Mouse (Mus musculus): Measurements from ENCODE around the gene Man1a2. TPM values are rescaled to one million over a fixed set of nuclear protein-coding genes. Genes with fewer than 3 reads are reported as not detected.

Man1a2 gene
- total RNA-seq (2017), result 63.7 and 71.4 TPM in 2 replicates

GRCm38 (mm10) chr3:100685087-100685762 is at the start of gene Man1a2:
Gene Man1a2 (minus strand): TSS chr3:100685503.
- peak; percentile 68 to 74 for ATAC-seq (replicated peaks in 1 of 2; ENCODE audit: insufficient read depth in 1 of 2, low FRiP score in 2 of 2, low TSS enrichment in 1 of 2, low read depth in 1 of 2, poor library complexity in 2 of 2, severe bottlenecking in 2 of 2)

GRCm38 (mm10) chr3:100734482-100735154 is 49.3 kb upstream of the Man1a2 start:
- peak; percentile 65 to 70 for ATAC-seq (replicated peaks in 1 of 2; ENCODE audit: insufficient read depth in 1 of 2, low FRiP score in 2 of 2, low TSS enrichment in 1 of 2, low read depth in 1 of 2, poor library complexity in 2 of 2, severe bottlenecking in 2 of 2)

GRCm38 (mm10) chr3:100731896-100732295 is 46.6 kb upstream of the Man1a2 start:
- ATAC-seq (replicated peaks in 1 of 2; ENCODE audit: insufficient read depth in 1 of 2, low FRiP score in 2 of 2, low TSS enrichment in 1 of 2, low read depth in 1 of 2, poor library complexity in 2 of 2, severe bottlenecking in 2 of 2), result no peak

DNA sequence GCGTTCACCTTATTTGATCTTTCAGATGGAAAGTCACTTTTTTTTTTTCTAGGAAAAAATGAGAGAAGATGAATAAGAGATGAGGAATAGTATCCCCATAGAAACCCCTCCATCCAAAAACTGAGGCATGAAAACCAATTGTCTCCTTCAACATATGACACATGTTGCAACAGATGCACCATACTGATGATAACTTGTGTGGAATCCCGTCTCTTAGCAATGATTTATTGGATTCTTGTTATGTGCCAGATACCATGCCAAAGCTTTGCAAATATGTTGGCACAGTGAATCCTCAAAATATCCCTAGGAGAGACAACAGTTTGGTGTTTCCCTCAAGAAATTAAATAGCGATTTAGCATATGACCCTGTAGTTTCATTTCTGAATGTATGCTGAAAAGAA is 46.0 kb upstream of the Man1a2 start:
- no peak for ATAC-seq (replicated peaks in 1 of 2; ENCODE audit: insufficient read depth in 1 of 2, low FRiP score in 2 of 2, low TSS enrichment in 1 of 2, low read depth in 1 of 2, poor library complexity in 2 of 2, severe bottlenecking in 2 of 2)

DNA sequence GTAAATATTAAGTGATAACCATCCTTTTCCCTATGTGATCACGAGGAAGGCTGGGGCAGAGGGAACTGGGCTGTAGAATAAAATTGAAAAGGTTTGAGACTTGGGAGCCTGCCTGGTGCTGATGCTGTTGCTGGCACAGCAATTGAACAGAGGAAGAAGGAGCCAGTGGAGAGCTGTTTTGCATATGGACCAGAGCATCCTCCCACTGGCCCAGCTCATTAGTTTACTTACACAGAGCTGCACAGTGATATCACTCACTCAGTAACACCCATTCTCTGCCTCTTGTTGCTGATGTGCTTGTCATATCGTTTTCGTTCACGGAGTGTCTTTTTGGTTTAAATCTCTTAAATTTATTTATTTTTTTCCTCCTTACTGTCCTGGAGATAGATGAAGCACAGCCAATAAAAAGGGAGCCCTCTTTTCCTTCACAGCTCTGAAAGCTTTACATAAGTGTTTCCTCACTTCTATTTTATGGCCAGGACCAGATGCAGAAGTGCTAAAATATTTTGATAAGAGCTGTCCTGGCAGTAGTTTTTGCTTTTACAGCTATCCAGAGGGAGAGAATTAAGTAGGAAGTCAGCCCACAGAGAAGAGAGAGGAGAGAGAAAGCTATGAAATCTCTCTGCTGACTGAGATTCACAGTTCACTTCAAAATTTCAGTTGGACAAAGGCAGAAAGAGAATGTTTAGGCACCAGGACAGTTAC is 42.9 kb upstream of the Man1a2 start:
- ATAC-seq (replicated peaks in 1 of 2; ENCODE audit: insufficient read depth in 1 of 2, low FRiP score in 2 of 2, low TSS enrichment in 1 of 2, low read depth in 1 of 2, poor library complexity in 2 of 2, severe bottlenecking in 2 of 2), result no peak

- no peak; a peak in 1 of 4 replicates for ATAC-seq (replicated peaks in 1 of 2; ENCODE audit: insufficient read depth in 1 of 2, low FRiP score in 2 of 2, low TSS enrichment in 1 of 2, low read depth in 1 of 2, poor library complexity in 2 of 2, severe bottlenecking in 2 of 2)
Observed at GRCm38 (mm10) chr3:100725960-100726674, 40.8 kb upstream of the Man1a2 start.

- no peak for ATAC-seq (replicated peaks in 1 of 2; ENCODE audit: insufficient read depth in 1 of 2, low FRiP score in 2 of 2, low TSS enrichment in 1 of 2, low read depth in 1 of 2, poor library complexity in 2 of 2, severe bottlenecking in 2 of 2)
Observed at GRCm38 (mm10) chr3:100720786-100721300, 35.5 kb upstream of the Man1a2 start.

GRCm38 (mm10) chr3:100716241-100716640 is 30.9 kb upstream of the Man1a2 start:
- no peak for ATAC-seq (replicated peaks in 1 of 2; ENCODE audit: insufficient read depth in 1 of 2, low FRiP score in 2 of 2, low TSS enrichment in 1 of 2, low read depth in 1 of 2, poor library complexity in 2 of 2, severe bottlenecking in 2 of 2)

- no peak for ATAC-seq (replicated peaks in 1 of 2; ENCODE audit: insufficient read depth in 1 of 2, low FRiP score in 2 of 2, low TSS enrichment in 1 of 2, low read depth in 1 of 2, poor library complexity in 2 of 2, severe bottlenecking in 2 of 2)
Observed at GRCm38 (mm10) chr3:100715367-100715766, 30.1 kb upstream of the Man1a2 start.

- no peak for ATAC-seq (replicated peaks in 1 of 2; ENCODE audit: insufficient read depth in 1 of 2, low FRiP score in 2 of 2, low TSS enrichment in 1 of 2, low read depth in 1 of 2, poor library complexity in 2 of 2, severe bottlenecking in 2 of 2)
Observed at GRCm38 (mm10) chr3:100713142-100714005, 28.1 kb upstream of the Man1a2 start.

DNA sequence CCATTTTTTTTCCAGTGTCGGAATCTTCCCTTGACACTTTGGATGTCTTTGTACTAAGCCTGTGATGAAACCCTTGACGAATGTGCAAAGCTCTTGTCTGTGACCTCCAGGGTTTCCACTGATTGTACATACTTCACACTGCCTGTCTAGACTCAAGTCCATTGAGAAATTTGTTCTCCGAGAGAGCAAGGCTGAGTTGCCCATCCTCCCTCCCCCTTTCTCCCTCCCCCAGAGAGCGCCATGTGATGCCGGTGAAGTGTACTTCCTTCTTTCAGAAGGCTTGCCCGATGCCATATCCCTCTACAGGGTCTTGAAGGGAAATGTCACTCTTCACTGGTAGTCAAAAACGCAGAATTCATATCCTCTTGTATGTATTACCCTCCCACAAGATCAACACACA is 26.8 kb upstream of the Man1a2 start:
- peak; percentile 88 to 91 for ATAC-seq (replicated peaks in 1 of 2; ENCODE audit: insufficient read depth in 1 of 2, low FRiP score in 2 of 2, low TSS enrichment in 1 of 2, low read depth in 1 of 2, poor library complexity in 2 of 2, severe bottlenecking in 2 of 2)

DNA sequence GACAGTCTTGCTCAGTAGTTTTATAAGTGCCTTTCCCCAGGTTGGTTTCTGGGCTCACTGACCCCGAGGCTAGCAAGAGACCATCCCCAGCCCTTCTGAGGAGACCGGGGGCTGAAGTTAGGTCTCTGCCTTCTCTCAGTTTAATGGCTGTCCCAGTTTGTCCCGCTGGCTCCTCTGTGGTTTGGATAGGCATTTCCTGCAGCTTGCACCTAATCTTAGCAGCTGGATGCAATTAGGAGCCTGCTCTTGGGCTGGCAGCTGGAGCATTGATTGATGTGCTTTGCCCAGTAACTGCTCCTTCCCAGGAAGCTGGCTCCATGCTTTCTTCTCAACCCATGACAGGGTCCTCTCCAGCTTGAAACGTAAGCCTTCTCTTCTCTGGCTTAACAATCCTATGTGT is 26.2 kb upstream of the Man1a2 start:
- no peak for ATAC-seq (replicated peaks in 1 of 2; ENCODE audit: insufficient read depth in 1 of 2, low FRiP score in 2 of 2, low TSS enrichment in 1 of 2, low read depth in 1 of 2, poor library complexity in 2 of 2, severe bottlenecking in 2 of 2)

DNA sequence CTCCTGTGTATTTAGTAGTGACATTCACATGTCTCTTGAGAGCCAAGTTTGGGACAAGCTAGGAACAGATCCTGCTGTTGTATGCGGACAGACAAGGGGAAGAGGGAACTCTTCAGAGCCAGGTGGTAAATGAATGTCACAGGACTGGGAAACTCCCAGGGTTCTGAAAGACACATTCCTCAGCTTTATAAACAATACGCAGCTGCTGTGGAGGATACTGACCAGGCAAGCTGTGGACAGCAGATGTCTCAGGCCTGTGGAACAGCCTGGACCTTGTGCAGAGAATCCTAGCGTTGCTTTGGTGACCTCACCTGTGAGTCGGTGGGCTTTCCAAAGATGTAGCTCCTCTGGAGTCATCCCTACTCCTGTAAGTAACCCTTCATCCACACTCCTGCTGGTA is 21.8 kb upstream of the Man1a2 start:
- no peak for ATAC-seq (replicated peaks in 1 of 2; ENCODE audit: insufficient read depth in 1 of 2, low FRiP score in 2 of 2, low TSS enrichment in 1 of 2, low read depth in 1 of 2, poor library complexity in 2 of 2, severe bottlenecking in 2 of 2)

- ATAC-seq (replicated peaks in 1 of 2; ENCODE audit: insufficient read depth in 1 of 2, low FRiP score in 2 of 2, low TSS enrichment in 1 of 2, low read depth in 1 of 2, poor library complexity in 2 of 2, severe bottlenecking in 2 of 2), result peak in 1 of 2 experiments; percentile 31; a peak in 1 of 4 replicates
Observed at GRCm38 (mm10) chr3:100705128-100705667, 19.9 kb upstream of the Man1a2 start.

DNA sequence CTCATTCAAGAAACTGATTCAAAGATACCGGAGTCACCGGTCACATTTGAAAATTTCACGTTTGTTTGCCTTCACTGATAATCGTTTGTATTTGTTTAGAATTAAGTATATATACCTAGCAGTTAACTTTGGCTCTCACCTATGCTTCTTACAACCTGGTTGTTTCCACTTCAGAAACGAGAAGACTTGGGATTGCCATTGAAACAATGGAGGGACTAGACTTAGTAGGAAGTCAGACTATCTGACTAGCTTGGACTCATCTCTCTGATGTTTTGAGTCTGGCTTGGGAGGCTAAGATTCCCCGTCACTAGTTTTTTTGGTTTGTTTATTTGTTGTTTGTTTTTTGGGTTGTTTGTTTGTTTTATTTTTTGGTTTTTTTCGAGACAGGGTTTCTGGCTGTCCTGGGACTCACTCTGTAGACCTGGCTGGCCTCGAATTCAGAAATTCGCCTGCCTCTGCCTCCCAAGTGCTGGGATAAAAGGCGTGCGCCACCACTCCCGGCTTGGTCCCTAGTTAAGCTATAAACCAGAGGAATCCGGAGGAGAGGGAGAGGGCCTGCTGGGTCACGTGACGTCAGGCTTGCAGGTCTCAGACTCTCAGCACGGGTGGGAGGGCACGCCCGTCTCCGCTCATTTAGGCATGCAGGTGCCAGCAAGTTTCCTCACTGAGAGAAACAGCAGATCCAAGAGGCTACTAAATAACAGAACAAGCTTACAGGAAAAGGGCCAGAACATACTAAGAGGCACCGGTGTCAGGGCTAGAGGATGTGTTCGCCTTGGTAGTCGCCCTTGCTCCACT is 18.7 kb upstream of the Man1a2 start:
- ATAC-seq (replicated peaks in 1 of 2; ENCODE audit: insufficient read depth in 1 of 2, low FRiP score in 2 of 2, low TSS enrichment in 1 of 2, low read depth in 1 of 2, poor library complexity in 2 of 2, severe bottlenecking in 2 of 2), result no peak

Data from hematopoietic stem cell, adult 5-6 weeks (primary cell).